Mouse (Mus musculus) frontal cortex, postnatal 36 days (tissue): ENCODE measurements at regions not wholly inside any gene's neighbourhood (a gene's known extent, or its start where the extent isn't known, plus 50 kb on each side); places are given as distances from the start of the nearest gene placed in this dataset.

ENCODE experiments used
- DNase-seq, 2 experiments: peaks; one replicate each; pipeline ENCODE4 v3.0.0; 2022; ENCODE audit warnings: low spot score in 2 of 2

GRCm38 (mm10) chr9:30284562-30285323, 142.2 kb upstream of the Snx19 start:
- DNase-seq: no peak

GRCm38 (mm10) chr9:30285324-30285599, 141.6 kb upstream of the Snx19 start:
- no peak for DNase-seq

GRCm38 (mm10) chr9:30299844-30300243, 127.1 kb upstream of the Snx19 start:
- peak; percentile 63 to 69 for DNase-seq

GRCm38 (mm10) chr9:30308281-30308680, 118.6 kb upstream of the Snx19 start:
- DNase-seq: no peak

- DNase-seq: no peak
Observed at GRCm38 (mm10) chr9:30313360-30313759, 113.5 kb upstream of the Snx19 start.

GRCm38 (mm10) chr9:30314355-30315171, 112.3 kb upstream of the Snx19 start:
- peak; percentile 14 to 15 for DNase-seq

- DNase-seq: peak; percentile 70 to 79
Observed at GRCm38 (mm10) chr9:30315172-30315644, 111.7 kb upstream of the Snx19 start.

GRCm38 (mm10) chr9:30344866-30345265, 82.0 kb upstream of the Snx19 start:
- no peak for DNase-seq

- no peak for DNase-seq
Observed at GRCm38 (mm10) chr9:30353965-30354364, 72.9 kb upstream of the Snx19 start.

- no peak for DNase-seq
Observed at GRCm38 (mm10) chr9:30355642-30356041, 71.3 kb upstream of the Snx19 start.

GRCm38 (mm10) chr9:30369554-30370440, 57.1 kb upstream of the Snx19 start:
- DNase-seq: peak in 1 of 2 experiments; percentile 3

GRCm38 (mm10) chr9:30370789-30371188, 56.1 kb upstream of the Snx19 start:
- no peak for DNase-seq

GRCm38 (mm10) chr9:30376908-30377307, 50.0 kb upstream of the Snx19 start:
- DNase-seq: no peak
